Mouse (Mus musculus): ENCODE results near the gene Gm20449. TPM values are rescaled to one million over a fixed set of nuclear protein-coding genes. Genes with fewer than 3 reads are reported as not detected.
"Not testable (repeated sequence)": the region's sequence is repeated elsewhere in the genome, so short reads cannot be mapped to it uniquely, and the experiment has no call there.

Gene Gm20449
- total RNA-seq (2014; fragmentation: Nextera tagmentation) (not detected in 2 replicates), total RNA-seq (2017) (0.05 and 0.06 TPM in 2 replicates), polyA plus RNA-seq (2012) (not detected in 2 replicates)

DNA sequence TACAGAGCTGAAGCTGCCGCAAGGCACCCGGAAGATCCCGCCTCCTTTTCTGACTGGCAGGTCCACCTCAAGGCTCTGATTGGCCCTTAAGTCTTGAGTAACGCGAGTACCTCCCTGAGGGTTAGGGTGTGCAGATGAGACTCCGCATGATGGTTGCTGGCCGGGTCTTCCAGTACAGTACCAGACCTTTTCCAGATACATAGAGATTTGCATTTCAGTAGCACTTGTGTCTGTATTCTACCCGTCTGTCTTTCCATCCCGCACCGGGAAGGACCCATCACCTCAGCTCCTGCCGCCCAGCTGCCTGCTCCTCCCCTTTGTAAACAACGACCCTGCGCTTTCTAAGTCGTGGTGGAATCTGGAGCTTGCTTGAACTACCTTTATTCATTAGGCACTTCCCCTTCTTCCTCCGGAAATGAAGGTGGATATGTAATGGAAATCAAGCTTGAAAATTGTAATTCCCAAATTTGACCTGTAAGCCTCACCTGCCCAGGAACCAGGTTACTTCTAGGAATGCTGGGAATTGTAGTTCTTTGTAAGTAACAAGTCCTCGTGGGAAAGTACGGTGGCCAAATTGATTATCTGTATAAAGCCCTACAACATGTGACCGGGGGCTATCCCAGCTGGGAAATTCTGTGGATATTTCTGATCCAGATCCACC is at the start of gene Gm20449, which contains the start of gene AW146154:
Gene Gm20449, minus strand, starts transcription at position 29 of the 661 bp plus-strand sequence.
Gene AW146154, minus strand, starts transcription at position 502 of the 661 bp plus-strand sequence.
- Histone ChIP-seq H3K27me3 (ENCODE audit: insufficient read depth, low read length) (no peaks in the 10 kb centered on the region), H3K36me3 (replicated peaks) (peaks cover 15% of the 10 kb centered on the region), H3K4me1 (ENCODE audit: insufficient read depth, low read depth, low read length) (peaks cover 14% of the 10 kb centered on the region), H3K9me3 (replicated peaks) (0 out of 2 replicates have a peak, but pooled peaks cover under 1% of the 10 kb centered on the region), H3K4me3 (ENCODE audit: low read depth, low read length) (peak within 1 kb of the TSS; percentile 75)
- DNase-seq (ENCODE audit: low spot score) (peak; percentile 81), ATAC-seq (ENCODE audit: extremely low read depth, insufficient number of reproducible peaks, low FRiP score, poor library complexity, severe bottlenecking) (peak; percentile 94)
- TF ChIP-seq GATA1 (IDR thresholded peaks at IDR 0.05; ENCODE audit: borderline replicate concordance, low read length) (no peak), POLR2AphosphoS5 (IDR thresholded peaks at IDR 0.05; ENCODE audit: insufficient replicate concordance, low read depth, low read length) (no peak), TAL1 (conservative IDR thresholded peaks at IDR 0.05; ENCODE audit: low read depth, low read length) (no peak), CTCF (IDR thresholded peaks at IDR 0.05; ENCODE audit: low read depth, low read length) (no peak), GATA2 (IDR thresholded peaks at IDR 0.05; ENCODE audit: borderline replicate concordance, low read depth, low read length) (no peak)

DNA sequence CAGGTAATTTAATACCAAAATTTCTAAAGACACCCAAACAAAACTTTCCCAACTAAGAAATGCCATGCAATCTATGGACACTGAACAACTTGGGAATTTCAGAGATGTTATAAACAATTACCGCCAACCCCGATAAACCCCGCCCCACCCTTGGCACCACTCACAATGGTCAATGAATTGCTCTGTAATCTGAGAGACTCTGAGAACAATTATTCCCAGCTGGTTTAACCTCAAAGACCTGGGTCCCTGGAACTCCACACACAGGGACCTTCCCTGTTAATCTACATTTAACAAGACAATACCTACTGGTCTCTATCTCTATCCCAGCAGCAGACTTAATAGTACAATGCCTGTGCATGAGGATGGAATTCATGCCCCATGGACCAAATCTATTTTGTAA is 13.5 kb upstream of the Gm20449 start:
- ATAC-seq (ENCODE audit: extremely low read depth, insufficient number of reproducible peaks, low FRiP score, poor library complexity, severe bottlenecking) (no peak), DNase-seq (ENCODE audit: low spot score) (no peak)
- no peaks in the 10 kb centered on the region for H3K9me3 ChIP-seq (replicated peaks)
- no peaks in the 10 kb centered on the region for H3K4me1 ChIP-seq (ENCODE audit: insufficient read depth, low read depth, low read length)
- H3K27me3 ChIP-seq (ENCODE audit: insufficient read depth, low read length) = no peaks in the 10 kb centered on the region
- TF ChIP-seq POLR2AphosphoS5 (IDR thresholded peaks at IDR 0.05; ENCODE audit: insufficient replicate concordance, low read depth, low read length) (no peak), CTCF (IDR thresholded peaks at IDR 0.05; ENCODE audit: low read depth, low read length) (no peak), TAL1 (conservative IDR thresholded peaks at IDR 0.05; ENCODE audit: low read depth, low read length) (no peak)
- H3K4me3 ChIP-seq (ENCODE audit: low read depth, low read length) = no peak overlapping the region
- H3K36me3 ChIP-seq (replicated peaks) = no peaks in the 10 kb centered on the region

- no peaks in the 10 kb centered on the region for H3K36me3 ChIP-seq (replicated peaks)
- DNase-seq (ENCODE audit: low spot score) (no peak), ATAC-seq (ENCODE audit: extremely low read depth, insufficient number of reproducible peaks, low FRiP score, poor library complexity, severe bottlenecking) (no peak)
- H3K27me3 ChIP-seq (ENCODE audit: insufficient read depth, low read length) = no peaks in the 10 kb centered on the region
- no peak overlapping the region for H3K4me3 ChIP-seq (ENCODE audit: low read depth, low read length)
- no peaks in the 10 kb centered on the region for H3K4me1 ChIP-seq (ENCODE audit: insufficient read depth, low read depth, low read length)
- TF ChIP-seq GATA1 (IDR thresholded peaks at IDR 0.05; ENCODE audit: borderline replicate concordance, low read length) = no peak
- no peak for TF ChIP-seq GATA2 (IDR thresholded peaks at IDR 0.05; ENCODE audit: borderline replicate concordance, low read depth, low read length)
- TF ChIP-seq POLR2AphosphoS5 (IDR thresholded peaks at IDR 0.05; ENCODE audit: insufficient replicate concordance, low read depth, low read length) = no peak
- TF ChIP-seq CTCF (IDR thresholded peaks at IDR 0.05; ENCODE audit: low read depth, low read length) = no peak
- no peak for TF ChIP-seq TAL1 (conservative IDR thresholded peaks at IDR 0.05; ENCODE audit: low read depth, low read length)
- no peaks in the 10 kb centered on the region for H3K9me3 ChIP-seq (replicated peaks)
These were observed 13.0 kb upstream of the Gm20449 start for GRCm38 (mm10) chr7:41512207-41512606.

DNA sequence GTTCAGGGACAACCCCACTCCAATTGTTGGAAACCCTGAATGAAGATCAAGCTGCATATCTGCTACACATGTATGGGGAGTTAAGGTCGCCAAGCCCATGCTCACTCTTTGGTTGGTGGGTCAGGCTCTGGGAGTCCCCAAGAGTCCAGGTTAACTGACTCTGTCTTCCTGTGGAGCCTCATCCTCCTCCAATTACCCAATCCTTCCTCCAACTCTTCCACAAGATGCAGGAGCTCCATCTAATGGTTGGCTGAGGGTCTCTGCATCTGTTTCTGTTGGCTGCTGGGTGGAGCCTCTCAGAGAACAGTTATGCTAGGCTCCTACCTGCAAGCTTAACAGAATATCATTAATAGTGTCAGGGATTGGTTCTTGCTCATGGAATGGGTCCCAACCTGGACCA is 3.2 kb upstream of the Gm20449 start:
- Histone ChIP-seq H3K36me3 (replicated peaks) (peaks cover 3% of the 10 kb centered on the region), H3K27me3 (ENCODE audit: insufficient read depth, low read length) (no peaks in the 10 kb centered on the region), H3K4me3 (ENCODE audit: low read depth, low read length) (no peak overlapping the region), H3K4me1 (ENCODE audit: insufficient read depth, low read depth, low read length) (peaks cover 14% of the 10 kb centered on the region), H3K9me3 (replicated peaks) (no peaks in the 10 kb centered on the region)
- DNase-seq (ENCODE audit: low spot score) = no peak
- no peak for ATAC-seq (ENCODE audit: extremely low read depth, insufficient number of reproducible peaks, low FRiP score, poor library complexity, severe bottlenecking)
- TF ChIP-seq GATA2 (IDR thresholded peaks at IDR 0.05; ENCODE audit: borderline replicate concordance, low read depth, low read length) (no peak), GATA1 (IDR thresholded peaks at IDR 0.05; ENCODE audit: borderline replicate concordance, low read length) (no peak), TAL1 (conservative IDR thresholded peaks at IDR 0.05; ENCODE audit: low read depth, low read length) (no peak), CTCF (IDR thresholded peaks at IDR 0.05; ENCODE audit: low read depth, low read length) (no peak), POLR2AphosphoS5 (IDR thresholded peaks at IDR 0.05; ENCODE audit: insufficient replicate concordance, low read depth, low read length) (no peak)

DNA sequence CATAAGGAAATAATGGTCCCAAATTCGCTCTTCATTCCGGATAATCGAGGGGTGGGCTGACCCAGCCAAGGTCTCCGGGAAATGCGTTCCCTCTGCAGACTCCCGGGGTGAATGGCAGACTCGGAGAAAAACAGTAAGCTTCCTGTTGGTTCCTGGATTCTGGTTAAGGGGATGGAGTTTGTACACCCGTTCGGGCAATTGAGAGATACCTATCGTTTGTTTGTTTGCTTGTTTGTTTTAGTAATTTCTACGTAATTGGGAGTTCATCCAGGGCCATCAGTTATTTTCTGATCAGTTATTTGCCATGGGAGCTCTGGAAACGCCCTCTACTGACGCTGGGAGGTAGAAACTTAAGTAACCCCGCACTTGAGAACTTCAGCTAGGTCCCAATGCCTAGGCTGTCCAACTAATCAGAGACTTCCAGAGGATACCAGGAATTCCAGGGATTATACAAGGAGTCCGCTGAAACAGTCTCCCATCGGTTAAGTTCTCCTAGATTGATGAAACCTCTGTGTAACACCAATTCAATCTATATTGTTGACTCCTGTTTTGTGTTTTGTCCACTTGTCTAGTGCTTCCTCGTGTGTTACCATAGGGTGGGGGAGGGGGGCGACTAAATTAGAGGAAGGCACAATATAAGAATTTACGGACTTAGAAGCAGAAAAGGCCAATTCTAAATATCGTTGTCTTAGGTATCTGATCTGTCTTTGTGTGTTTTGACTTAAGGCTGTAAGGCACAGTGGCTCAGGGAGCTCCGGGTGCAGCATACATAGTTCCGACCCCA is 1.1 kb upstream of the Gm20449 start:
- TF ChIP-seq CTCF (IDR thresholded peaks at IDR 0.05; ENCODE audit: low read depth, low read length) (peak; percentile 15; the same call in 1 of the 2 replicates), GATA1 (IDR thresholded peaks at IDR 0.05; ENCODE audit: borderline replicate concordance, low read length) (no peak)
- Histone ChIP-seq H3K27me3 (ENCODE audit: insufficient read depth, low read length) (no peaks in the 10 kb centered on the region), H3K36me3 (replicated peaks) (peaks cover 7% of the 10 kb centered on the region), H3K4me1 (ENCODE audit: insufficient read depth, low read depth, low read length) (peaks cover 14% of the 10 kb centered on the region), H3K4me3 (ENCODE audit: low read depth, low read length) (peak overlapping the region; percentile 75), H3K9me3 (replicated peaks) (no peaks in the 10 kb centered on the region)
- DNase-seq (ENCODE audit: low spot score) (peak; percentile 19), ATAC-seq (ENCODE audit: extremely low read depth, insufficient number of reproducible peaks, low FRiP score, poor library complexity, severe bottlenecking) (peak; percentile 48)

- H3K27me3 ChIP-seq (ENCODE audit: insufficient read depth, low read length); H3K9me3 ChIP-seq (replicated peaks); DNase-seq (ENCODE audit: low spot score): not testable (repeated sequence)
- H3K4me1 ChIP-seq (ENCODE audit: insufficient read depth, low read depth, low read length) = peaks cover 14% of the 10 kb centered on the region
- peak; percentile 50 for ATAC-seq (ENCODE audit: extremely low read depth, insufficient number of reproducible peaks, low FRiP score, poor library complexity, severe bottlenecking)
- peak overlapping the region; percentile 75 for H3K4me3 ChIP-seq (ENCODE audit: low read depth, low read length)
- peaks cover 18% of the 10 kb centered on the region for H3K36me3 ChIP-seq (replicated peaks)
These were observed 214 bp downstream of the Gm20449 start for GRCm38 (mm10) chr7:41499018-41499388.

GRCm38 (mm10) chr7:41498464-41498863 is 753 bp downstream of the Gm20449 start:
- ATAC-seq (ENCODE audit: extremely low read depth, insufficient number of reproducible peaks, low FRiP score, poor library complexity, severe bottlenecking) = not testable (repeated sequence)

More at GRCm38 (mm10) chr7:41498464-41498863, 753 bp downstream of the Gm20449 start:
- DNase-seq (ENCODE audit: low spot score); H3K27me3 ChIP-seq (ENCODE audit: insufficient read depth, low read length); H3K9me3 ChIP-seq (replicated peaks): not testable (repeated sequence)
- Histone ChIP-seq H3K36me3 (replicated peaks) (peaks cover 18% of the 10 kb centered on the region), H3K4me3 (ENCODE audit: low read depth, low read length) (peak overlapping the region; percentile 75), H3K4me1 (ENCODE audit: insufficient read depth, low read depth, low read length) (peaks cover 14% of the 10 kb centered on the region)

All from G1E (cell line).